Mouse (Mus musculus) liver, embryonic 16.5 days (tissue): ENCODE data around the gene Dock8. TPM values are rescaled to one million over a fixed set of nuclear protein-coding genes. Genes with fewer than 3 reads are reported as not detected.

Experiments used
- ATAC-seq: fragments of 200-750 bp; cut with Nextera tagmentation; 2 replicates; pipeline ENCODE4 v1.8.0; 2017; ENCODE audit warnings: low read depth, mild to moderate bottlenecking, moderate number of reproducible peaks, moderate library complexity
- H3K27ac ChIP-seq: fragments of 300-500 bp; sonication (generic); 2 replicates; pipeline ENCODE4 v1.5.1; 2014; ENCODE audit warnings: mild to moderate bottlenecking, low read length
- H3K27me3 ChIP-seq: fragments of 300-500 bp; sonication (generic); 2 replicates; pipeline ENCODE4 v1.6.1; 2014; ENCODE audit warnings: low read depth, low read length, mixed read lengths; ENCODE audit not compliant: control insufficient read depth, insufficient read depth
- H3K36me3 ChIP-seq: fragments of 300-500 bp; sonication (generic); 2 replicates; pipeline ENCODE4 v1.6.1; 2014; ENCODE audit warnings: mild to moderate bottlenecking; ENCODE audit not compliant: control insufficient read depth, insufficient read depth
- H3K4me1 ChIP-seq: fragments of 300-500 bp; sonication (generic); 2 replicates; pipeline ENCODE4 v1.6.1; 2014; ENCODE audit warnings: low read depth, low read length, mixed read lengths; ENCODE audit not compliant: control insufficient read depth
- H3K4me2 ChIP-seq: fragments of 300-500 bp; sonication (generic); 2 replicates; pipeline ENCODE4 v1.6.1; 2014; ENCODE audit warnings: low read depth, low read length, mixed read lengths
- H3K4me3 ChIP-seq: fragments of 300-500 bp; sonication (generic); 2 replicates; pipeline ENCODE4 v1.5.1; 2014; ENCODE audit warnings: low read depth, mild to moderate bottlenecking, low read length
- H3K9ac ChIP-seq: fragments of 300-500 bp; sonication (generic); 2 replicates; pipeline ENCODE4 v1.6.1; 2014; ENCODE audit warnings: low read depth, low read length
- H3K9me3 ChIP-seq: fragments of 300-500 bp; sonication (generic); replicated peaks from 2 replicates; pipeline ENCODE4 v1.6.1; 2016; ENCODE audit warnings: low read length; ENCODE audit not compliant: control insufficient read depth
- WGBS: fragments of 180-500 bp; shearing (Covaris S2); extraction: QIAGEN DNeasy Blood & Tissue Kit; methylation state at CpG from one replicate; pipeline ENCODE4 v1.1.7; 2014; ENCODE audit not compliant: insufficient replicate concordance; 5-methylcytosine and 5-hydroxymethylcytosine counted together
- polyA plus RNA-seq: library from polyadenylated mRNA; unstranded; fragments of >200 nt; fragmentation: Nextera tagmentation; extraction: Ambion mirVana; gene quantifications from 2 replicates; pipeline ENCODE4 v1.2.1, GENCODE M21; 2015

Dock8 gene
- polyA plus RNA-seq, 1 experiment from 2014 or later, result 8.4 TPM

DNA sequence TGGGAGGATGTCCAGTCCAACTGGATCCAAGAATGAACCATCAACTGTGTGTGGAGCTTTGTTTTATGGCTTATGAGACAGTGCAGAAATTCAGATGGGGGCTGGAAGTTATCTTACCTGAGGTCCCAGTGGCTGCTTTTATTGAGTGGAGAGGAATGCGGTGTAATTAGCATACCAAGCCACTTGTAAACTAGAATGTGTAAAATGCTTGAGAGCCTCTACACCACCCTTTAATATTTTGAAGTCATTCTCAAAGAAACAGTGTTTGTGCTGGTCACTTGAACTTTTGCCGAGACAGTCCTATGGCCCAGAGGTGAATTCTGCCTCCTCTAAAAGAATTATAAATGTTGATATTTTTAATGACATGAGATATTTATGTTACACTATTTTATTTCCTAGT is 83.5 kb downstream of the Dock8 start:
- Histone ChIP-seq H3K9me3 (no peaks in the 10 kb centered on the region), H3K4me1 (no peaks in the 10 kb centered on the region), H3K36me3 (no peaks in the 10 kb centered on the region), H3K9ac (no peak overlapping the region), H3K27ac (no peak overlapping the region), H3K4me3 (no peak overlapping the region), H3K4me2 (no peak overlapping the region), H3K27me3 (no peaks in the 10 kb centered on the region)
- no peak for ATAC-seq
- 81% methylated on average over 2 of the region's 2 CpGs for WGBS

DNA sequence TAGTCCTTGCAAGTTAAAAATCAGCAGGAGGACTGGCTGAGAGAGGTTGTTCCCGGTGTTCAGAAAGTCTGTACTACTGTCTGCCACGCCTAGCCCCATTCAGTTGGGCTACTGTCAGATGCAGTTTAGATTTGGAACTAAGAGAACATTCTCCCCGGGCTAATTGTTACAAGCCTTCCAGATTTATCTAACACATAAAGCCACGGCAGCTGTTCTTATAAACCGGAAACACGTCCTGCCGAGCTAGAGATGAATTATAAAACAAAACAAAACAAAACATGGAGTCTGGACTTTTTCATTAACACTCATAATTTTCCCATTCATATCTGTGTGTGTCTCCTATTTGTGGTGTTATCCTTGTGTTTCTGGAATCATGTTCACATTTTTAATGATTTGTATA is 87.8 kb downstream of the Dock8 start:
- Histone ChIP-seq H3K4me1 (no peaks in the 10 kb centered on the region; the same call in 1 of the 2 replicates), H3K27ac (no peak overlapping the region), H3K9me3 (no peaks in the 10 kb centered on the region), H3K36me3 (no peaks in the 10 kb centered on the region), H3K27me3 (no peaks in the 10 kb centered on the region), H3K4me2 (no peak overlapping the region), H3K4me3 (no peak overlapping the region), H3K9ac (no peak overlapping the region)
- ATAC-seq, result no peak
- 69% methylated on average over 7 of the region's 7 CpGs for WGBS

DNA sequence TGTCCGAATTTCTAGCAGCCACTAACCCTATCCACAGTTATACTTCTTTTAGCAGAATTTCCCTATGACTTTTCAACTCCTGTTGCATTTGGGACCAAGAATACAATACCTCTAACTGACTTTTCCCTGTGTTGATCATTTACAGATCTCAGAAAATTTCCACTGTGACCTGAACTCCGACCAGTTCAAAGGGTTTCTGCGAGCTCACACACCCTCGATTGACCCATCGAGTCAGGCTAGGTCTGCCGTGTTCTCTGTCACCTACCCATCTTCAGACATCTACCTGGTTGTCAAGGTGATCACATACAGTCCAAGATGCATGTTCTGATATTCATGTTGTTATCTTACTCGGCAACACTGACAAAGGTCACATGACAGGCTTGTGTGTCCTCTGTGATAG is 90.4 kb downstream of the Dock8 start:
- Histone ChIP-seq H3K27me3 (no peaks in the 10 kb centered on the region), H3K27ac (no peak overlapping the region), H3K4me3 (no peak overlapping the region), H3K9ac (no peak overlapping the region), H3K36me3 (no peaks in the 10 kb centered on the region), H3K4me1 (no peaks in the 10 kb centered on the region; the same call in 1 of the 2 replicates), H3K9me3 (no peaks in the 10 kb centered on the region), H3K4me2 (no peak overlapping the region)
- no peak for ATAC-seq
- 69% methylated on average over 7 of the region's 7 CpGs for WGBS

GRCm38 (mm10) chr19:25095135-25095534 is 95.8 kb downstream of the Dock8 start:
- Histone ChIP-seq H3K4me3 (peak overlapping the region; percentile 16), H3K27me3 (no peaks in the 10 kb centered on the region), H3K9ac (no peak overlapping the region), H3K4me2 (peak overlapping the region; percentile 19; the same call in 1 of the 2 replicates), H3K27ac (peak overlapping the region; percentile 28; the same call in 1 of the 2 replicates), H3K4me1 (no peaks in the 10 kb centered on the region; the same call in 1 of the 2 replicates), H3K9me3 (no peaks in the 10 kb centered on the region), H3K36me3 (no peaks in the 10 kb centered on the region; the same call in 1 of the 2 replicates)
- 5% methylated on average over 3 of the region's 3 CpGs for WGBS
- peak; percentile 56 for ATAC-seq

DNA sequence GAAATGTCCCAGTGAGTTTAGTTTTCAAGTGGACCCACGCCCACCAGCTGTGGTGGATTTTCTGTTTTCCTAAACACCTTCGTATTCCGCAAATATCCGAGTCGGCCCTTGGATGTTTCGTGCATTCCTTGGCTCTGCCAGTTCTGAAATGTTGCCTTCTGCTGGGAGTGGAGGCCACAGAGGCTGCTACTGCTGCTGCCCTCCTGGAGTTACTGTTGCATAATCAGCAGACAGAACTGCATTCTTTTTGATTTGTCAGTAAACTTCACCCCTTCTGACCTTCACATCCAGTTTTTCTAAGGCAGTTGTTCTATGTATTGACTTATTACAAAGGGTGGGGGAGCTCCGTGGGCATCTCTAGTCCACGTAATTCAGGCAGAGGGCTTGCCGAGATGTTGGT is 97.0 kb downstream of the Dock8 start:
- Histone ChIP-seq H3K9me3 (no peaks in the 10 kb centered on the region), H3K27me3 (no peaks in the 10 kb centered on the region), H3K4me3 (no peak overlapping the region), H3K27ac (peak overlapping the region; percentile 50; the same call in 1 of the 2 replicates), H3K4me2 (peak overlapping the region; percentile 14; the same call in 1 of the 2 replicates), H3K9ac (no peak overlapping the region), H3K36me3 (no peaks in the 10 kb centered on the region; the same call in 1 of the 2 replicates), H3K4me1 (no peaks in the 10 kb centered on the region; the same call in 1 of the 2 replicates)
- peak; percentile 31; the same call in 1 of the 2 replicates for ATAC-seq
- WGBS, result 59% methylated on average over 9 of the region's 9 CpGs

GRCm38 (mm10) chr19:25096986-25097385 is 97.7 kb downstream of the Dock8 start:
- WGBS, result 41% methylated on average over 4 of the region's 4 CpGs
- H3K4me2 ChIP-seq, result no peak overlapping the region
- ATAC-seq, result peak; percentile 52; the same call in 1 of the 2 replicates

DNA sequence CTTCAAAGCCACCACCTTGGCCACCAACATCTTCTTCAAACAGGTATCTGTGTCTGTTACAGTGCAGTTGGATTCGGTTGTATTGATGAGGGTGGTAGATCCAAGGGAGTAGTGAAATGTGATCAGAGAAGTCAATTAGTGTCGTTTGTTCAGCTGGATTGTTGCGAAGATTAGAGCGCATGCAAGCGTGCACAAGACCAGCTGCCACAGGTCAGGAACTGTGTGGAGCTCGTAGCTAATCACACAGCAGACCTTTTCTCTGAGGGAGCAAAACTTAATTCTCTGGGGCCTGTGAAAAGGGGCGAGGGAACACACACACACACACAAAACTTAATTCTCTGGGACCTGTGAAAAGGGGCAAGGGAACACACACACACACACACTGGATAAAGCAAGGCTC is 98.2 kb downstream of the Dock8 start:
- H3K27ac ChIP-seq, result no peak overlapping the region
- WGBS, result 59% methylated on average over 7 of the region's 7 CpGs
- no peak overlapping the region for H3K4me3 ChIP-seq

More at GRCm38 (mm10) chr19:25096986-25097385, 97.7 kb downstream of the Dock8 start:
- Histone ChIP-seq H3K36me3 (no peaks in the 10 kb centered on the region; the same call in 1 of the 2 replicates), H3K4me3 (no peak overlapping the region), H3K9me3 (no peaks in the 10 kb centered on the region), H3K4me1 (no peaks in the 10 kb centered on the region; the same call in 1 of the 2 replicates), H3K27me3 (no peaks in the 10 kb centered on the region), H3K9ac (no peak overlapping the region), H3K27ac (peak overlapping the region; percentile 50; the same call in 1 of the 2 replicates)

DNA sequence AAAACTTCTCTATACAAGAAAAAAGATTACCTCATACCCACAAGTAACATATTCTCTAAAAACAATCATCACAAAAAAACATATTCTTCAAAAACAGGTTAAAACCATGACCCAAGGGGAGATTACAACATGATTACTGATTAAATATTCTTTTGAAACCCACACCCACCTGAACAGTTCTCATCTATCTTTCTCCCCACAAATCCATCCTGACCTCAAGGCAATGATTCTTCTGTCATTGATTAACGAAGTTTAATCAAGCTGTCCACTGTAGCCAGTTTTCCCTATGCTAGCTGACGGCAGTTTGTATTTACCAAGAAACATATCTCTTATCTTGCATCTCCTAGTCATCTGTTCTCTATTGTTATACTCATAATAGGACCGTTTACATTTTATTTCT is 98.6 kb downstream of the Dock8 start:
- Histone ChIP-seq H3K9ac (no peak overlapping the region), H3K4me3 (no peak overlapping the region), H3K4me1 (no peaks in the 10 kb centered on the region; the same call in 1 of the 2 replicates), H3K9me3 (no peaks in the 10 kb centered on the region), H3K27me3 (no peaks in the 10 kb centered on the region), H3K27ac (no peak overlapping the region), H3K4me2 (no peak overlapping the region), H3K36me3 (no peaks in the 10 kb centered on the region; the same call in 1 of the 2 replicates)
- no peak for ATAC-seq
- WGBS, result 49% methylated on average over 3 of the region's 3 CpGs

More for the DNA sequence above, 98.2 kb downstream of the Dock8 start:
- Histone ChIP-seq H3K9ac (no peak overlapping the region), H3K4me1 (no peaks in the 10 kb centered on the region; the same call in 1 of the 2 replicates), H3K27me3 (no peaks in the 10 kb centered on the region), H3K36me3 (no peaks in the 10 kb centered on the region; the same call in 1 of the 2 replicates), H3K9me3 (no peaks in the 10 kb centered on the region), H3K4me2 (no peak overlapping the region)
- ATAC-seq, result no peak

- 71% methylated on average over 4 of the region's 4 CpGs for WGBS
- no peak for ATAC-seq
- Histone ChIP-seq H3K9me3 (no peaks in the 10 kb centered on the region), H3K4me2 (no peak overlapping the region), H3K36me3 (peaks cover 2% of the 10 kb centered on the region; the same call in 1 of the 2 replicates), H3K4me1 (no peaks in the 10 kb centered on the region; the same call in 1 of the 2 replicates), H3K9ac (no peak overlapping the region), H3K27ac (no peak overlapping the region), H3K27me3 (no peaks in the 10 kb centered on the region), H3K4me3 (no peak overlapping the region)
Observed at GRCm38 (mm10) chr19:25098941-25099340, 99.6 kb downstream of the Dock8 start.
